Mouse (Mus musculus) megakaryocyte, adult 5-6 weeks (primary cell): ENCODE measurements at regions not wholly inside any gene's neighbourhood (a gene's known extent, or its start where the extent isn't known, plus 50 kb on each side); places are given as distances from the start of the nearest gene placed in this dataset.

ENCODE experiments used
- ATAC-seq: 2 replicates; pipeline ENCODE4 v1.8.0; 2016; ENCODE audit warnings: mild to moderate bottlenecking, inconsistent platforms; ENCODE audit not compliant: poor library complexity, severe bottlenecking

- no peak for ATAC-seq
These were observed 166.9 kb upstream of the Serp2 start for GRCm38 (mm10) chr14:76723551-76723950.

GRCm38 (mm10) chr14:76722297-76722696, 165.6 kb upstream of the Serp2 start:
- no peak for ATAC-seq

- no peak for ATAC-seq
These were observed 165.1 kb upstream of the Serp2 start for GRCm38 (mm10) chr14:76721751-76722150.

- ATAC-seq, result no peak
These were observed 160.4 kb upstream of the Serp2 start for GRCm38 (mm10) chr14:76717081-76717480.

- no peak for ATAC-seq
These were observed 158.0 kb upstream of the Serp2 start for GRCm38 (mm10) chr14:76714727-76715126.

- ATAC-seq, result no peak
These were observed 157.3 kb upstream of the Serp2 start for GRCm38 (mm10) chr14:76713946-76714345.

GRCm38 (mm10) chr14:76708728-76709127, 152.0 kb upstream of the Serp2 start:
- no peak for ATAC-seq

- ATAC-seq, result 0 out of 2 replicates have a peak, but pooled peaks have one; percentile 36
These were observed 146.7 kb upstream of the Serp2 start for GRCm38 (mm10) chr14:76703373-76703764.

GRCm38 (mm10) chr14:76702709-76703372, 146.2 kb upstream of the Serp2 start:
- no peak for ATAC-seq

- ATAC-seq, result peak; percentile 68
These were observed 145.4 kb upstream of the Serp2 start for GRCm38 (mm10) chr14:76701911-76702708.

- no peak for ATAC-seq
These were observed 144.6 kb upstream of the Serp2 start for GRCm38 (mm10) chr14:76701304-76701703.

GRCm38 (mm10) chr14:76700796-76701195, 144.1 kb upstream of the Serp2 start:
- no peak for ATAC-seq

- ATAC-seq, result no peak
These were observed 143.5 kb upstream of the Serp2 start for GRCm38 (mm10) chr14:76700190-76700589.

- ATAC-seq, result no peak
These were observed 142.2 kb upstream of the Serp2 start for GRCm38 (mm10) chr14:76698718-76699402.

GRCm38 (mm10) chr14:76696729-76697128, 140.0 kb upstream of the Serp2 start:
- no peak for ATAC-seq

- ATAC-seq, result peak; percentile 39; the same call in 1 of the 2 replicates
These were observed 139.1 kb upstream of the Serp2 start for GRCm38 (mm10) chr14:76695691-76696355.

GRCm38 (mm10) chr14:76694894-76695293, 138.2 kb upstream of the Serp2 start:
- ATAC-seq, result no peak

GRCm38 (mm10) chr14:76693351-76694317, 136.9 kb upstream of the Serp2 start:
- ATAC-seq, result no peak

- no peak; the same call in 1 of the 2 replicates for ATAC-seq
These were observed 131.3 kb upstream of the Serp2 start for GRCm38 (mm10) chr14:76687971-76688407.
